Comparison of ENCODE assay signal across 9 mouse cellular contexts in the genomic region with DNA sequence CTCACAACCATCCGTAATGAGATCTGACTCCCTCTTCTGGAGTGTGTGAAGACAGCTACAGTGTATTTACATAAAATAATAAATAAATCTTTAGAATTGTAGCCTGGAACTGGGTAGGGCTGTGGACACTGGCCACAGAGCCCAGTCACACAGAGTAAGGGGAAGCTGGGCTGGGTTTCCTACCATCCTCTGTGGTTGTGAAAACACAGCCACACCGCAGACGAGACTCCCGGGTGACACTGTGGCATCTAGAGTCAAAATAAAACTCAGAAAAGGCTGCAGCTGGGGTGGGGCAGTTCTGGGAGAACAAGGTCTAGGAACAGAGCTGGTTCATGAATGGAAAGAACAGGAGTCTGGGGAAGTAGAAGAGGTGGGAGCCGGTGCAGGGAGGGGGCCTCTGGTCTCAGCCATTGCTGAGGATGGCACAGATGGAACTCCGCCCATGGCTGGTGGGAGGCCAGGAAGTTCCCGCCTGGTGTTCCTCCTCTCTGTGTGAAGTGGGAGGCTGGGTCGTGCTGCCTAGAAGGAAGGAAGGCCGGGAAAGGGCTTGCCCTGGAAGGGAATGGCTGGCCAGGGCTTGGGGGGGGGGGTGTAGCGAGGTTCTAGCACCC. TPM values are rescaled to one million over a fixed set of nuclear protein-coding genes. Genes with fewer than 3 reads are reported as not detected.
A peak's percentile ranks its signal among the peaks of the same experiment; 100 is the strongest.
DNase-seq lines count a peak whose midpoint lies in the region; ATAC-seq and TF ChIP-seq lines count a peak whose summit lies in the region.
"Had no signal": no experiment of that assay in that cellular context is flagged by ENCODE, and none has a peak within 500 bp of the region (broad histone marks: within the 10 kb centered on the region; RNA-seq: fewer than 3 reads in every experiment).

No protein-coding gene starts in this region.

- no peaks in the 10 kb centered on the region for H3K27me3 ChIP-seq in kidney, adult 2 months (replicated peaks; ENCODE audit: control insufficient read depth, insufficient read depth, low read length)
- H3K27me3 ChIP-seq: liver, embryonic 15.5 days had no signal

- 43% methylated on average over 10 of the region's 10 CpGs for WGBS in kidney, adult 2 months

- no peak overlapping the region for H3K27ac ChIP-seq in kidney, adult 2 months (ENCODE audit: insufficient read depth, low read depth, low read length)
- peak overlapping the region; percentile 51 for H3K27ac ChIP-seq in bone marrow macrophage, adult 2 months (ENCODE audit: insufficient read depth, low read depth, low read length)
- H3K27ac ChIP-seq: liver, embryonic 15.5 days had no signal

- H3K36me3 ChIP-seq in kidney, adult 2 months (ENCODE audit: control insufficient read depth, insufficient read depth, low read length) = no peaks in the 10 kb centered on the region
- H3K36me3 ChIP-seq: liver, embryonic 15.5 days had no signal

- TF ChIP-seq CTCF in kidney, adult 2 months (conservative IDR thresholded peaks at IDR 0.05; ENCODE audit: insufficient read depth, insufficient read length, low read depth, low read length) = no peak
- no peak for TF ChIP-seq CTCF in bone marrow macrophage, adult 2 months (IDR thresholded peaks at IDR 0.05; ENCODE audit: low read depth, low read length)

- peaks cover 11% of the 10 kb centered on the region; the same call in 1 of the 2 replicates for H3K4me1 ChIP-seq in kidney, adult 2 months (ENCODE audit: control insufficient read depth, insufficient read depth, low read length)
- H3K4me1 ChIP-seq in bone marrow macrophage, adult 2 months (ENCODE audit: control insufficient read depth, insufficient read depth, low read length) = peaks cover 43% of the 10 kb centered on the region

- no peak for TF ChIP-seq POLR2A in kidney, adult 2 months (IDR thresholded peaks at IDR 0.05; ENCODE audit: low read depth, low read length)
- no peak for TF ChIP-seq POLR2A in bone marrow macrophage, adult 2 months (IDR thresholded peaks at IDR 0.05; ENCODE audit: borderline replicate concordance, low read depth, low read length)

- H3K4me3 ChIP-seq in kidney, adult 2 months (ENCODE audit: insufficient read depth, low read depth, low read length) = no peak overlapping the region
- H3K4me3 ChIP-seq in bone marrow macrophage, adult 2 months (ENCODE audit: insufficient read depth, low read length) = no peak overlapping the region
- H3K4me3 ChIP-seq: liver, embryonic 15.5 days had no signal

- peak; percentile 53 for DNase-seq in kidney, adult 2 months
- DNase-seq in kidney, adult 9 months = no peak
- peak; percentile 71 for DNase-seq in layer of hippocampus, adult 9-11 months
- DNase-seq in monocyte, adult 2 months (ENCODE audit: low read depth in 1 of 2, low spot score in 2 of 2) = peak; percentile 43 to 48
- no peak for DNase-seq in c-Kit-positive CD71-positive TER-119-positive erythroid progenitor cells, embryonic 14.5 days (ENCODE audit: low spot score)
- no peak for DNase-seq in adipocyte (ENCODE audit: low spot score)

- ATAC-seq in frontal cortex, adult (ENCODE audit: low TSS enrichment) = peak; percentile 22

RNA-seq across cellular contexts. Expression of gene Sbk1, which starts 15.2 kb away (rescaled TPM):
- polyA plus RNA-seq in kidney, adult 2 months (2012; rRNA removed) = 29.2 and 31.5 TPM in 2 replicates
- 4.8 and 6.3 TPM in 2 replicates for polyA plus RNA-seq in bone marrow macrophage, adult 2 months (2012; ENCODE audit: insufficient read depth, insufficient read length, missing spikeins)

Comparison
In these comparisons a context has a peak if more than half of its experiments do, and no peak if none do; other contexts are left out.
1. DNase-seq: peak in kidney, adult 2 months (single experiment), layer of hippocampus, adult 9-11 months (single experiment) and monocyte, adult 2 months (2 of 2); none in kidney, adult 9 months (single experiment), c-Kit-positive CD71-positive TER-119-positive erythroid progenitor cells, embryonic 14.5 days (single experiment) and adipocyte (single experiment).